In the genomic region with DNA sequence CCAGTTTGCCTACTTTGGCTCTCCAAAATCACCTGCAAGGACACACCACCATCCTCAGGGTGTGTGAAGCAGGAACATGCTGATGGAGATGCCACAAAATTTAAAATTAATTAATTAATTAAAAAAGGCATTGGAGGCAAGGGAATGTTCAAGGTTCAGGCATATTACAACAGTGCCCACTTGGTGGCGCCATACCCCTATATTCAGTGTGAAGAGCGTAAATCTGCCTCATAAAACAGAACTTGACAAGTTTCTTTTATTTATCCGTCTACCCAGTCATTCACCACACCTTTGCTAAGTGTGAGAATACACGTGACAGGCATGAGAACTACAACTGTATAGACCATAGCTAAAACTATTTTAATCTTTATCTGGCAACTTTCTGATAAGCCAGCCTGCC, we compare ENCODE assay signal across 9 mouse cellular contexts.
A peak's percentile ranks its signal among the peaks of the same experiment; 100 is the strongest.
DNase-seq lines count a peak whose midpoint lies in the region; ATAC-seq and TF ChIP-seq lines count a peak whose summit lies in the region.
"Had no signal": no experiment of that assay in that cellular context is flagged by ENCODE, and none has a peak within 500 bp of the region (broad histone marks: within the 10 kb centered on the region; RNA-seq: fewer than 3 reads in every experiment).

No protein-coding gene starts in this region.

- TF ChIP-seq EP300 in heart, adult 2 months (IDR thresholded peaks at IDR 0.05; ENCODE audit: insufficient read depth, low read depth, low read length) = no peak

- H3K4me1 ChIP-seq in heart, adult 2 months (ENCODE audit: control insufficient read depth, insufficient read depth, low read length) = no peaks in the 10 kb centered on the region
- H3K4me1 ChIP-seq in heart, embryonic 12.5 days (replicated peaks) = no peaks in the 10 kb centered on the region
- no peaks in the 10 kb centered on the region for H3K4me1 ChIP-seq in bone marrow, adult 2 months (ENCODE audit: control insufficient read depth, insufficient read depth, low read length)
- H3K4me1 ChIP-seq: limb, embryonic 13.5 days had no signal

- H3K9ac ChIP-seq in heart, adult 2 months (ENCODE audit: low read depth, low read length) = no peak overlapping the region
- no peak overlapping the region for H3K9ac ChIP-seq in heart, embryonic 12.5 days
- H3K9ac ChIP-seq: limb, embryonic 13.5 days had no signal

- TF ChIP-seq CTCF in heart, adult 2 months (IDR thresholded peaks at IDR 0.05) = peak; percentile 71
- TF ChIP-seq CTCF in bone marrow, adult 2 months (IDR thresholded peaks at IDR 0.05; ENCODE audit: control insufficient read depth, insufficient read depth, low read length) = peak; percentile 34; the same call in 1 of the 2 replicates

- H3K27ac ChIP-seq in heart, adult 2 months = no peak overlapping the region
- no peak overlapping the region for H3K27ac ChIP-seq in heart, embryonic 12.5 days (ENCODE audit: poor library complexity, severe bottlenecking)
- no peak overlapping the region for H3K27ac ChIP-seq in bone marrow, adult 2 months (ENCODE audit: control insufficient read depth, insufficient read depth, low read depth, low read length, poor library complexity)
- H3K27ac ChIP-seq: limb, embryonic 13.5 days had no signal

- no peak overlapping the region for H3K4me2 ChIP-seq in heart, embryonic 12.5 days
- H3K4me2 ChIP-seq: limb, embryonic 13.5 days had no signal

- no peak for ATAC-seq in heart, embryonic 12.5 days (ENCODE audit: insufficient number of reproducible peaks, low FRiP score)

- no peaks in the 10 kb centered on the region for H3K36me3 ChIP-seq in heart, adult 2 months (ENCODE audit: control insufficient read depth, insufficient read depth, low read length)
- H3K36me3 ChIP-seq in heart, embryonic 12.5 days = no peaks in the 10 kb centered on the region
- H3K36me3 ChIP-seq: limb, embryonic 13.5 days had no signal

- WGBS in heart, adult 2 months = 13% methylated on average over 4 of the region's 4 CpGs
- WGBS in heart, embryonic 12.5 days = 20% methylated on average over 4 of the region's 4 CpGs
- WGBS in bone marrow, adult 2 months = 3% methylated on average over 4 of the region's 4 CpGs

- intact Hi-C loops in heart, adult 2 months (cut with DNase I) = no loop called here

- TF ChIP-seq POLR2A in heart, adult 2 months (IDR thresholded peaks at IDR 0.05; ENCODE audit: insufficient read depth, low read depth, low read length) = no peak
- no peak for TF ChIP-seq POLR2A in bone marrow, adult 2 months (IDR thresholded peaks at IDR 0.05; ENCODE audit: borderline replicate concordance, control insufficient read depth, low read depth, low read length)

- H3K4me3 ChIP-seq in heart, adult 2 months = no peak overlapping the region
- H3K4me3 ChIP-seq in heart, embryonic 12.5 days = no peak overlapping the region
- H3K4me3 ChIP-seq in bone marrow, adult 2 months (replicated peaks; ENCODE audit: control insufficient read depth, low read depth, low read length) = no peak overlapping the region
- H3K4me3 ChIP-seq: limb, embryonic 13.5 days had no signal

- peak in 1 of 2 experiments; percentile 31 for DNase-seq in heart, adult 2 months
- peak; percentile 54 for DNase-seq in 416B (ENCODE audit: low read depth)
- DNase-seq in fibroblast of lung, adult 2 months (ENCODE audit: low read depth) = peak; percentile 26
- peak; percentile 37 to 79 for DNase-seq in layer of hippocampus, adult 18-20 months (ENCODE audit: low spot score in 2 of 2)
- peak; percentile 74 for DNase-seq in lung, postnatal 36 days
- DNase-seq in thymus, postnatal 36 days = peak; percentile 14 to 25

- H3K27me3 ChIP-seq in heart, adult 2 months (ENCODE audit: control insufficient read depth, insufficient read depth, low read length) = no peaks in the 10 kb centered on the region
- no peaks in the 10 kb centered on the region for H3K27me3 ChIP-seq in heart, embryonic 12.5 days (replicated peaks)
- H3K27me3 ChIP-seq: limb, embryonic 13.5 days had no signal

- no peaks in the 10 kb centered on the region for H3K9me3 ChIP-seq in heart, embryonic 12.5 days (replicated peaks)
- H3K9me3 ChIP-seq: limb, embryonic 13.5 days had no signal

- H3K79me2 ChIP-seq in heart, adult 2 months (replicated peaks; ENCODE audit: control insufficient read depth, insufficient read depth, low read length) = no peaks in the 10 kb centered on the region
